8 mouse cellular contexts compared by ENCODE assay signal in the genomic region with DNA sequence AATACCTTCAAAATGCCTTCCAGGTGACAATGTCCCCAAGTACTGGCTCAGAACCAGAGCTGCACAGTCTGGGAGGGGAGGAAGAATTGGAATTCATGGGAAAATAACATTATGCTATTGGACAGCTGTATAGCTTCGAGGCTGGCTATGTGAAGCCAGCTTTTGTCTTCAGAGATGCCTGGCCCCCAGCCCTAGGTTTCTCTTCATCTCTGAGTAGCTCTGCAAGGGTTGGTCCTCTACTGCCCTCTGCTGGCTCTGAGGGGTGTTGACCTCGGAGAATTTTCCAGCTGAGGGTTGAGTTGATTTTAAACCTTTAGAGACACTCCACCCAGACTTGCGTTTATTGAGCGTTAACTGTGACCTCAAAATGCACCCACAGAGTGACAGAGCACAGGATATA.
A peak's percentile ranks its signal among the peaks of the same experiment; 100 is the strongest.
DNase-seq lines count a peak whose midpoint lies in the region; ATAC-seq lines count a peak whose summit lies in the region.

No protein-coding gene starts in this region.

- peak; percentile 85 for ATAC-seq in hindbrain, embryonic 16.5 days

- peak overlapping the region; percentile 24 for H3K4me2 ChIP-seq in hindbrain, embryonic 16.5 days (ENCODE audit: low read length)

- DNase-seq in ZHBTc4 (ENCODE audit: low read depth, low spot score) = peak; percentile 84
- DNase-seq in cerebellum, postnatal 14 days = peak; percentile 88 to 91
- DNase-seq in frontal cortex, postnatal 36 days (ENCODE audit: low spot score in 2 of 2) = peak; percentile 76 to 85
- peak; percentile 74 to 79 for DNase-seq in layer of hippocampus, postnatal 25 days (ENCODE audit: extremely low spot score in 1 of 2, low spot score in 1 of 2)
- peak; percentile 48 to 71 for DNase-seq in lung, postnatal 4 days
- peak; percentile 79 to 87 for DNase-seq in right cerebral cortex, adult 2 months (ENCODE audit: low spot score in 2 of 2)
- peak; percentile 54 for DNase-seq in urinary bladder, postnatal 25 days (ENCODE audit: low spot score)

- H3K36me3 ChIP-seq in hindbrain, embryonic 16.5 days (ENCODE audit: control insufficient read depth, insufficient read depth, low read length) = no peaks in the 10 kb centered on the region

- H3K4me3 ChIP-seq in hindbrain, embryonic 16.5 days (ENCODE audit: low read length) = no peak overlapping the region

- H3K4me1 ChIP-seq in hindbrain, embryonic 16.5 days (ENCODE audit: control insufficient read depth, insufficient read depth, low read depth, low read length) = peaks cover 13% of the 10 kb centered on the region

- no peak overlapping the region for H3K27ac ChIP-seq in hindbrain, embryonic 16.5 days (ENCODE audit: low read depth, low read length)

- H3K9ac ChIP-seq in hindbrain, embryonic 16.5 days (ENCODE audit: low read depth, low read length) = no peak overlapping the region; the same call in 1 of the 2 replicates

- no peaks in the 10 kb centered on the region for H3K9me3 ChIP-seq in hindbrain, embryonic 16.5 days (ENCODE audit: control insufficient read depth, low read length)

- 3% methylated on average over 4 of the region's 4 CpGs for WGBS in hindbrain, embryonic 16.5 days

- H3K27me3 ChIP-seq in hindbrain, embryonic 16.5 days (replicated peaks; ENCODE audit: control insufficient read depth, insufficient read depth, low read length) = no peaks in the 10 kb centered on the region
